ENCODE assay signal across 8 mouse cellular contexts in the genomic region with DNA sequence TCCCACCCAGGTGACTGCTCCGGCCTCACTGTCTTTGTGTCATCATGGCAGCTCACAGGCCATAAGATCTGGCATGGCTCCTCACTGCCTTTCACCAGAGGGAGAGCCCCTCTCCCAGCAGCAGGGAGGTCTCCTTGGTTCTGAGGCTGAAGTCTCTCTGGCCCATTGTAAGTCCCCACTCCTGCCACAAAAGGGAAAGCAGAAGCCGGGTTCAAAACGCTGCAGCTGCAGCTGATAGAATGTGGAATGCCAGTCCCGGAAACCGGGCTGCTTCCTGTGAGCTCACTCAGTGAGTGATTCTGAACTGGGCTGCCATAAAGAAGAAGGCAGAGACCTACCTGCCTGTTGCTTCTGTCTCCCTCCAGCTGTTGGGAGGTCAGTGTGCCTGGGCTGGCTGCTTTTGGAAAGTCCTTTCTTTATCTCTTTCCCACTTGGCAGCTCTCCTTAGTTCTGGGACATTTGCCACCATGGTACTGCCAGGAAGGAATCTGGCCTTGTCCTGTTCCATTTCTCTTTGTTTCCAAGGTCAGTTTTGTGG.
DNase-seq lines count a peak whose midpoint lies in the region; ATAC-seq lines count a peak whose summit lies in the region.
"Not testable (repeated sequence)": the region's sequence is repeated elsewhere in the genome, so short reads cannot be mapped to it uniquely, and the experiment has no call there.

No protein-coding gene starts in this region.

- not testable (repeated sequence) for H3K4me3 ChIP-seq in embryonic facial prominence, embryonic 10.5 days; limb, embryonic 10.5 days; midbrain, embryonic 11.5 days (ENCODE audit: low read depth, low read length)

- H3K4me2 ChIP-seq in midbrain, embryonic 11.5 days = not testable (repeated sequence)

- peaks cover 11% of the 10 kb centered on the region for H3K4me1 ChIP-seq in embryonic facial prominence, embryonic 10.5 days
- H3K4me1 ChIP-seq in limb, embryonic 10.5 days; midbrain, embryonic 11.5 days (ENCODE audit: control insufficient read depth, insufficient read depth, low read length): not testable (repeated sequence)

- not testable (repeated sequence) for H3K36me3 ChIP-seq in embryonic facial prominence, embryonic 10.5 days (replicated peaks); limb, embryonic 10.5 days; midbrain, embryonic 11.5 days (ENCODE audit: control insufficient read depth, insufficient read depth, low read length)

- not testable (repeated sequence) for H3K9me3 ChIP-seq in embryonic facial prominence, embryonic 10.5 days; limb, embryonic 10.5 days (replicated peaks); midbrain, embryonic 11.5 days (ENCODE audit: control insufficient read depth, low read length)

- WGBS in embryonic facial prominence, embryonic 10.5 days = 34% methylated on average over 5 of the region's 5 CpGs
- 66% methylated on average over 5 of the region's 5 CpGs for WGBS in limb, embryonic 10.5 days
- 30% methylated on average over 5 of the region's 5 CpGs for WGBS in midbrain, embryonic 11.5 days

- peak overlapping the region; percentile 54 for H3K27ac ChIP-seq in embryonic facial prominence, embryonic 10.5 days (replicated peaks)
- peak overlapping the region; percentile 53; the same call in 1 of the 2 replicates for H3K27ac ChIP-seq in limb, embryonic 10.5 days
- not testable (repeated sequence) for H3K27ac ChIP-seq in midbrain, embryonic 11.5 days (ENCODE audit: low read depth, low read length)

- not testable (repeated sequence) for H3K9ac ChIP-seq in midbrain, embryonic 11.5 days (ENCODE audit: low read length)

- intact Hi-C loops in heart, postnatal 36 days (cut with DNase I) = loop anchor here (1.0 to 5.0 kb wide), 2 partner anchors 36 to 73 kb away; no protein-coding TSS in a partner anchor

- DNase-seq in adrenal gland, postnatal 25 days = peak; percentile 70
- peak; percentile 19 for DNase-seq in embryonic facial prominence, embryonic 10.5 days (ENCODE audit: low spot score)
- peak; percentile 6 for DNase-seq in gastrocnemius, postnatal 10 days
- peak; percentile 72 to 73 for DNase-seq in heart, postnatal 36 days
- peak; percentile 37 for DNase-seq in layer of hippocampus, adult 11-12 months (ENCODE audit: low spot score)
- DNase-seq in limb, embryonic 10.5 days (ENCODE audit: low spot score); midbrain, embryonic 11.5 days (ENCODE audit: low spot score, missing footprints): not testable (repeated sequence)
- DNase-seq in right cerebral cortex, postnatal 4 days = peak; percentile 53

- H3K27me3 ChIP-seq in embryonic facial prominence, embryonic 10.5 days (replicated peaks; ENCODE audit: low read depth, poor library complexity, severe bottlenecking); limb, embryonic 10.5 days (ENCODE audit: low read depth, poor library complexity, severe bottlenecking); midbrain, embryonic 11.5 days (ENCODE audit: control insufficient read depth, insufficient read depth, low read length): not testable (repeated sequence)

- peak; percentile 53; the same call in 1 of the 2 replicates for ATAC-seq in midbrain, embryonic 11.5 days (ENCODE audit: low FRiP score)
